Mouse (Mus musculus): ENCODE measurements around the gene Olfr1112. TPM values are rescaled to one million over a fixed set of nuclear protein-coding genes. Genes with fewer than 3 reads are reported as not detected.
"Not testable (repeated sequence)": the region's sequence is repeated elsewhere in the genome, so short reads cannot be mapped to it uniquely, and the experiment has no call there.

The Olfr1112 gene
- not detected in 2 replicates for polyA plus RNA-seq (2012; rRNA removed)

GRCm38 (mm10) chr2:87187498-87187897 is at the start of gene Olfr1112:
TSS of gene Olfr1112 (plus strand) at chr2:87187798.
- no peak for DNase-seq (ENCODE audit: low read depth, low spot score)
- 83% methylated on average over 1 of the region's 1 CpGs for WGBS

GRCm38 (mm10) chr2:87140200-87140599 is 47.4 kb upstream of the Olfr1112 start, which contains the start of gene Olfr1110:
TSS of gene Olfr1110 (minus strand) at chr2:87140300.
- no peak for DNase-seq (ENCODE audit: low read depth, low spot score)
- 70% methylated on average over 1 of the region's 1 CpGs for WGBS

- DNase-seq (ENCODE audit: low read depth, low spot score), result no peak
Measured at GRCm38 (mm10) chr2:87152524-87152923, 35.1 kb upstream of the Olfr1112 start, which contains the start of gene Olfr1111. TSS of gene Olfr1111 (minus strand) at chr2:87152624.

- WGBS, result 76% methylated on average over 2 of the region's 2 CpGs
- DNase-seq (ENCODE audit: low read depth, low spot score), result not testable (repeated sequence)
Measured at GRCm38 (mm10) chr2:87167731-87168130, 19.9 kb upstream of the Olfr1112 start.

- no peak for DNase-seq (ENCODE audit: low read depth, low spot score)
- WGBS, result 76% methylated on average over 2 of the region's 2 CpGs
Measured at GRCm38 (mm10) chr2:87208670-87209069, 21.1 kb downstream of the Olfr1112 start, which contains the start of gene Olfr1113. TSS of gene Olfr1113 (plus strand) at chr2:87208970.

Other genes with a start within 250 kb of the Olfr1112 start
- gene Olfr1099, start 227.1 kb upstream of the Olfr1112 start, polyA plus RNA-seq (2012; rRNA removed), result not detected in 2 replicates
- not detected in 2 replicates for gene Olfr1100, start 207.8 kb upstream of the Olfr1112 start, polyA plus RNA-seq (2012; rRNA removed)
- not detected in 2 replicates for gene Olfr1101, start 196.6 kb upstream of the Olfr1112 start, polyA plus RNA-seq (2012; rRNA removed)
- gene Olfr1102, start 189.4 kb upstream of the Olfr1112 start, polyA plus RNA-seq (2012; rRNA removed), result not detected in 2 replicates
- gene Olfr1104, start 160.7 kb upstream of the Olfr1112 start, polyA plus RNA-seq (2012; rRNA removed), result not detected in 2 replicates
- not detected in 2 replicates for gene Olfr1105, start 151.3 kb upstream of the Olfr1112 start, polyA plus RNA-seq (2012; rRNA removed)
- gene Olfr1106, start 135.5 kb upstream of the Olfr1112 start, polyA plus RNA-seq (2012; rRNA removed), result not detected in 2 replicates
- gene Olfr1107, start 112.0 kb upstream of the Olfr1112 start, polyA plus RNA-seq (2012; rRNA removed), result not detected in 2 replicates
- gene Olfr1109, start 91.8 kb upstream of the Olfr1112 start, polyA plus RNA-seq (2012; rRNA removed), result not detected in 2 replicates
- gene Olfr259, start 73.2 kb upstream of the Olfr1112 start, polyA plus RNA-seq (2012; rRNA removed), result not detected in 2 replicates
- gene Olfr1110, start 47.5 kb upstream of the Olfr1112 start, polyA plus RNA-seq (2012; rRNA removed), result not detected in 2 replicates
- gene Olfr1111, start 35.2 kb upstream of the Olfr1112 start, polyA plus RNA-seq (2012; rRNA removed), result not detected in 2 replicates
- not detected in 2 replicates for gene Olfr1113, start 21.2 kb downstream of the Olfr1112 start, polyA plus RNA-seq (2012; rRNA removed)
- not detected in 2 replicates for gene Olfr1115, start 60.2 kb downstream of the Olfr1112 start, polyA plus RNA-seq (2012; rRNA removed)
- not detected in 2 replicates for gene Olfr1116, start 79.7 kb downstream of the Olfr1112 start, polyA plus RNA-seq (2012; rRNA removed)
- gene Olfr1118, start 119.8 kb downstream of the Olfr1112 start, polyA plus RNA-seq (2012; rRNA removed), result not detected in 2 replicates
- gene Olfr1120, start 167.0 kb downstream of the Olfr1112 start, polyA plus RNA-seq (2012; rRNA removed), result not detected in 2 replicates
- gene Olfr1121, start 182.1 kb downstream of the Olfr1112 start, polyA plus RNA-seq (2012; rRNA removed), result not detected in 2 replicates
- not detected in 2 replicates for gene Olfr1122, start 198.1 kb downstream of the Olfr1112 start, polyA plus RNA-seq (2012; rRNA removed)
- not detected in 2 replicates for gene Olfr1123, start 228.8 kb downstream of the Olfr1112 start, polyA plus RNA-seq (2012; rRNA removed)
- not detected in 2 replicates for gene Olfr1124, start 242.5 kb downstream of the Olfr1112 start, polyA plus RNA-seq (2012; rRNA removed)

All from large intestine, adult 2 months (tissue).